9 mouse cellular contexts compared by ENCODE assay signal in the genomic region with DNA sequence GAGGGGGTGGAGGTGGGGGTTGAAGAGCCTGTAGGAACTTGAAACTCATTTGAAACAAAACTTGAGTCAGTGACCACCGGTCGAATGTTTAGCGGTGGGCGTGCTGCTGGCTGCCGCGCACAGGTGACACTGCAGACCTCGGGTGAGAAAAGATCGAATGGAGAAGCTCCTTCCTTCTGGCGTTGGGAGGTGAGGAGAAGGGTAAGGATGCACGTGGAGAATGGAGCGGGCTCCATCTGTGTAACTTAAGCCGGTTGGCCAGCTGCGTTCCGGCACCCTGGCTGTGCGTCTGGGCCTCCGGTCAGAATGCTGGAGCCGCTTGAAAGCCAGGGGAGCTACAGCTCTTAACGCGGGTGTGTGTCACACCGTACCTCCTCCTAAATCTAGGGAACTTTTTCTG. TPM values are rescaled to one million over a fixed set of nuclear protein-coding genes. Genes with fewer than 3 reads are reported as not detected.
DNase-seq lines count a peak whose midpoint lies in the region; ATAC-seq lines count a peak whose summit lies in the region.
"Had no signal": no experiment of that assay in that cellular context is flagged by ENCODE, and none has a peak within 500 bp of the region (broad histone marks: within the 10 kb centered on the region; RNA-seq: fewer than 3 reads in every experiment).

No protein-coding gene starts in this region.

- ATAC-seq in kidney, embryonic 15.5 days (replicated peaks; ENCODE audit: low FRiP score), result 0 out of 2 replicates have a peak, but pooled peaks have one; percentile 52
- ATAC-seq in embryonic facial prominence, embryonic 12.5 days (ENCODE audit: insufficient number of reproducible peaks, insufficient read depth, low FRiP score, low TSS enrichment), result no peak
- peak; percentile 27; the same call in 1 of the 2 replicates for ATAC-seq in intestine, embryonic 15.5 days
- no peak for ATAC-seq in neural tube, embryonic 11.5 days (ENCODE audit: insufficient read depth, low FRiP score, low TSS enrichment)

- peak overlapping the region; percentile 61 for H3K4me3 ChIP-seq in kidney, embryonic 15.5 days (replicated peaks)
- peak overlapping the region; percentile 79 for H3K4me3 ChIP-seq in embryonic facial prominence, embryonic 12.5 days
- peak overlapping the region; percentile 69 for H3K4me3 ChIP-seq in intestine, embryonic 15.5 days (replicated peaks)
- H3K4me3 ChIP-seq in neural tube, embryonic 11.5 days (ENCODE audit: low read depth, low read length), result peak overlapping the region; percentile 84

- H3K4me1 ChIP-seq in kidney, embryonic 15.5 days, result peaks cover 53% of the 10 kb centered on the region
- H3K4me1 ChIP-seq in embryonic facial prominence, embryonic 12.5 days, result peaks cover 34% of the 10 kb centered on the region
- peaks cover 31% of the 10 kb centered on the region; the same call in 1 of the 2 replicates for H3K4me1 ChIP-seq in intestine, embryonic 15.5 days (replicated peaks)
- peaks cover 17% of the 10 kb centered on the region for H3K4me1 ChIP-seq in neural tube, embryonic 11.5 days (ENCODE audit: control insufficient read depth, insufficient read depth, low read length)

- under 1% methylated on average over 20 of the region's 20 CpGs for WGBS in kidney, embryonic 15.5 days
- under 1% methylated on average over 20 of the region's 20 CpGs for WGBS in embryonic facial prominence, embryonic 12.5 days
- WGBS in intestine, embryonic 15.5 days, result under 1% methylated on average over 20 of the region's 20 CpGs
- under 1% methylated on average over 20 of the region's 20 CpGs for WGBS in neural tube, embryonic 11.5 days

- H3K9me3 ChIP-seq in kidney, embryonic 15.5 days (replicated peaks), result no peaks in the 10 kb centered on the region
- no peaks in the 10 kb centered on the region for H3K9me3 ChIP-seq in embryonic facial prominence, embryonic 12.5 days
- no peaks in the 10 kb centered on the region for H3K9me3 ChIP-seq in intestine, embryonic 15.5 days
- no peaks in the 10 kb centered on the region for H3K9me3 ChIP-seq in neural tube, embryonic 11.5 days (ENCODE audit: control insufficient read depth, low read length)

- no peaks in the 10 kb centered on the region for H3K27me3 ChIP-seq in kidney, embryonic 15.5 days
- no peaks in the 10 kb centered on the region for H3K27me3 ChIP-seq in embryonic facial prominence, embryonic 12.5 days
- H3K27me3 ChIP-seq in intestine, embryonic 15.5 days (replicated peaks), result peaks cover 7% of the 10 kb centered on the region; the same call in 1 of the 2 replicates
- no peaks in the 10 kb centered on the region for H3K27me3 ChIP-seq in neural tube, embryonic 11.5 days (ENCODE audit: control insufficient read depth, insufficient read depth, low read length)

- no peaks in the 10 kb centered on the region for H3K36me3 ChIP-seq in kidney, embryonic 15.5 days
- H3K36me3 ChIP-seq in embryonic facial prominence, embryonic 12.5 days, result no peaks in the 10 kb centered on the region
- no peaks in the 10 kb centered on the region for H3K36me3 ChIP-seq in intestine, embryonic 15.5 days
- H3K36me3 ChIP-seq in neural tube, embryonic 11.5 days (ENCODE audit: control insufficient read depth, insufficient read depth, low read length), result no peaks in the 10 kb centered on the region; the same call in 1 of the 2 replicates

- H3K4me2 ChIP-seq in kidney, embryonic 15.5 days, result peak overlapping the region; percentile 96
- peak overlapping the region; percentile 97 for H3K4me2 ChIP-seq in embryonic facial prominence, embryonic 12.5 days (replicated peaks)
- H3K4me2 ChIP-seq in intestine, embryonic 15.5 days (replicated peaks), result peak overlapping the region; percentile 100
- H3K4me2 ChIP-seq in neural tube, embryonic 11.5 days (ENCODE audit: low read depth), result peak overlapping the region; percentile 94

- no peak for DNase-seq in kidney, adult 18-20 months
- peak; percentile 56 for DNase-seq in neural tube, embryonic 11.5 days (ENCODE audit: low spot score)
- DNase-seq in urinary bladder, adult 18-20 months (ENCODE audit: low spot score in 2 of 2), result no peak
- DNase-seq in cerebellum, adult 18-20 months, result no peak
- no peak for DNase-seq in spleen, postnatal 10 days (ENCODE audit: low spot score in 2 of 2)

- H3K9ac ChIP-seq in kidney, embryonic 15.5 days, result peak overlapping the region; percentile 54
- H3K9ac ChIP-seq in embryonic facial prominence, embryonic 12.5 days, result peak overlapping the region; percentile 85
- peak overlapping the region; percentile 58 for H3K9ac ChIP-seq in intestine, embryonic 15.5 days
- peak overlapping the region; percentile 85 for H3K9ac ChIP-seq in neural tube, embryonic 11.5 days (ENCODE audit: low read length)
- H3K9ac ChIP-seq: liver, embryonic 14.5 days had no signal

- H3K27ac ChIP-seq in kidney, embryonic 15.5 days, result no peak overlapping the region
- peak overlapping the region; percentile 87; the same call in 1 of the 2 replicates for H3K27ac ChIP-seq in embryonic facial prominence, embryonic 12.5 days
- H3K27ac ChIP-seq in intestine, embryonic 15.5 days, result no peak overlapping the region
- H3K27ac ChIP-seq in neural tube, embryonic 11.5 days (ENCODE audit: low read depth, low read length), result peak overlapping the region; percentile 80; the same call in 1 of the 2 replicates
- H3K27ac ChIP-seq: liver, embryonic 14.5 days had no signal

RNA-seq across cellular contexts. Expression of gene Igfbp2, which starts 1.0 kb away (rescaled TPM):
- polyA plus RNA-seq in kidney, embryonic 15.5 days (2015; fragmentation: Nextera tagmentation; extraction: Ambion mirVana), result 138 and 150 TPM in 2 replicates
- polyA plus RNA-seq in embryonic facial prominence, embryonic 12.5 days (2016; fragmentation: Nextera tagmentation; extraction: Ambion mirVana), result 429 and 434 TPM in 2 replicates
- polyA plus RNA-seq in intestine, embryonic 15.5 days (2015; fragmentation: Nextera tagmentation; extraction: Ambion mirVana), result 147 and 148 TPM in 2 replicates
- polyA plus RNA-seq in neural tube, embryonic 11.5 days (2014; fragmentation: Nextera tagmentation; extraction: Ambion mirVana), result 403 and 422 TPM in 2 replicates

RNA-seq across cellular contexts. Expression of gene Igfbp5, which starts 49.4 kb away (rescaled TPM):
- polyA plus RNA-seq in kidney, embryonic 15.5 days (2015; fragmentation: Nextera tagmentation; extraction: Ambion mirVana), result 90.4 and 94.0 TPM in 2 replicates
- 142 and 150 TPM in 2 replicates for polyA plus RNA-seq in embryonic facial prominence, embryonic 12.5 days (2016; fragmentation: Nextera tagmentation; extraction: Ambion mirVana)
- polyA plus RNA-seq in intestine, embryonic 15.5 days (2015; fragmentation: Nextera tagmentation; extraction: Ambion mirVana), result 46.2 and 50.7 TPM in 2 replicates
- 65.4 and 68.5 TPM in 2 replicates for polyA plus RNA-seq in neural tube, embryonic 11.5 days (2014; fragmentation: Nextera tagmentation; extraction: Ambion mirVana)

Comparison
In these comparisons a context has a peak if more than half of its experiments do, and no peak if none do; other contexts are left out.
1. ATAC-seq: peak in kidney, embryonic 15.5 days (single experiment) and intestine, embryonic 15.5 days (single experiment); none in embryonic facial prominence, embryonic 12.5 days (single experiment) and neural tube, embryonic 11.5 days (single experiment).
2. H3K27ac ChIP-seq: peak in embryonic facial prominence, embryonic 12.5 days (single experiment) and neural tube, embryonic 11.5 days (single experiment); none in kidney, embryonic 15.5 days (single experiment) and intestine, embryonic 15.5 days (single experiment).
3. Peak in every context shown above with its lines, with median percentiles within 50 percentile points of each other: H3K4me2 ChIP-seq, H3K4me3 ChIP-seq and H3K9ac ChIP-seq.